Mouse (Mus musculus): Measurements from ENCODE around the gene Rnf217.

The Rnf217 gene

GRCm38 (mm10) chr10:31495826-31496225, 113.2 kb downstream of the Rnf217 start:
- no peak for DNase-seq (ENCODE audit: low spot score)

GRCm38 (mm10) chr10:31494296-31494695, 114.7 kb downstream of the Rnf217 start:
- DNase-seq (ENCODE audit: low spot score), result no peak

GRCm38 (mm10) chr10:31467043-31467898, 141.7 kb downstream of the Rnf217 start:
- DNase-seq (ENCODE audit: low spot score), result no peak

- DNase-seq (ENCODE audit: low spot score), result no peak
Measured at GRCm38 (mm10) chr10:31465840-31466541, 143.0 kb downstream of the Rnf217 start.

- DNase-seq (ENCODE audit: low spot score), result no peak
Measured at GRCm38 (mm10) chr10:31465424-31465823, 143.6 kb downstream of the Rnf217 start.

- DNase-seq (ENCODE audit: low spot score), result no peak
Measured at GRCm38 (mm10) chr10:31463044-31463443, 145.9 kb downstream of the Rnf217 start.

- DNase-seq (ENCODE audit: low spot score), result no peak
Measured at GRCm38 (mm10) chr10:31456806-31457205, 152.2 kb downstream of the Rnf217 start.

- no peak for DNase-seq (ENCODE audit: low spot score)
Measured at GRCm38 (mm10) chr10:31447083-31447482, 161.9 kb downstream of the Rnf217 start.

- no peak for DNase-seq (ENCODE audit: low spot score)
Measured at GRCm38 (mm10) chr10:31445291-31446124, 163.5 kb downstream of the Rnf217 start, which contains the start of gene Tpd52l1. Gene Tpd52l1, minus strand, starts transcription at chr10:31445958.

GRCm38 (mm10) chr10:31444206-31444605, 164.8 kb downstream of the Rnf217 start:
- no peak for DNase-seq (ENCODE audit: low spot score)
